Mouse (Mus musculus): ENCODE measurements around the gene Nudt2. TPM values are rescaled to one million over a fixed set of nuclear protein-coding genes. Genes with fewer than 3 reads are reported as not detected.

Gene Nudt2
- total and polyA plus RNA-seq, 3 experiments: 21.7 to 40.2 (median 27.9) TPM

GRCm38 (mm10) chr4:41497995-41498845, 33.3 kb downstream of the Nudt2 start:
- H3K9ac ChIP-seq (ENCODE audit: insufficient read depth, low read depth): no peak overlapping the region
- H3K4me3 ChIP-seq (replicated peaks in 1 of 3; ENCODE audit: low read depth in 2 of 3, low read length in 2 of 3, poor library complexity in 1 of 3): no peak overlapping the region
- H3K27ac ChIP-seq (ENCODE audit: insufficient read depth, low read depth): no peak overlapping the region
- no peaks in the 10 kb centered on the region for H3K36me3 ChIP-seq (replicated peaks in 1 of 2; ENCODE audit: control insufficient read depth in 1 of 2, insufficient read depth in 1 of 2, low read length in 1 of 2)
- H3K9me3 ChIP-seq (replicated peaks; ENCODE audit: low read length): peaks cover 16% of the 10 kb centered on the region
- H3K4me1 ChIP-seq (ENCODE audit: control insufficient read depth in 1 of 2, insufficient read depth in 2 of 2): no peaks in the 10 kb centered on the region
- TF ChIP-seq MAFK (IDR thresholded peaks at IDR 0.05; ENCODE audit: insufficient replicate concordance, low read length) (no peak), USF2 (conservative IDR thresholded peaks at IDR 0.05; ENCODE audit: low read depth, low read length) (no peak), USF1 (IDR thresholded peaks at IDR 0.05; ENCODE audit: low read depth, low read length) (no peak), HCFC1 (IDR thresholded peaks at IDR 0.05; ENCODE audit: low read depth, low read length) (no peak), TCF12 (IDR thresholded peaks at IDR 0.05; ENCODE audit: low read depth, low read length) (no peak), E2F4 (IDR thresholded peaks at IDR 0.05; ENCODE audit: insufficient replicate concordance, low read depth, low read length) (no peak), UBTF (IDR thresholded peaks at IDR 0.05; ENCODE audit: low read depth, low read length) (no peak), MAX (IDR thresholded peaks at IDR 0.05; ENCODE audit: low read length) (no peak), NELFE (IDR thresholded peaks at IDR 0.05; ENCODE audit: low read depth, low read length) (no peak), SMC3 (IDR thresholded peaks at IDR 0.05; ENCODE audit: low read depth, low read length) (no peak), EP300 (IDR thresholded peaks at IDR 0.05; ENCODE audit: low read length) (no peak), MXI1 (IDR thresholded peaks at IDR 0.05; ENCODE audit: low read depth, low read length) (no peak), BHLHE40 (IDR thresholded peaks at IDR 0.05; ENCODE audit: low read depth, low read length) (no peak), SIN3A (IDR thresholded peaks at IDR 0.05; ENCODE audit: low read length) (no peak), ELF1 (IDR thresholded peaks at IDR 0.05; ENCODE audit: low read depth, low read length) (no peak), PAX5 (IDR thresholded peaks at IDR 0.05; ENCODE audit: low read length) (no peak), IRF4 (IDR thresholded peaks at IDR 0.05; ENCODE audit: low read depth, low read length) (no peak), GABPA (IDR thresholded peaks at IDR 0.05; ENCODE audit: insufficient replicate concordance, low read depth, low read length) (no peak), ETS1 (conservative IDR thresholded peaks at IDR 0.05; ENCODE audit: low read depth, low read length) (no peak), KAT2A (IDR thresholded peaks at IDR 0.05; ENCODE audit: insufficient replicate concordance, low read length) (no peak)
- no peak overlapping the region for H3K4me2 ChIP-seq (ENCODE audit: insufficient read depth, low read depth, poor library complexity, severe bottlenecking)
- no peaks in the 10 kb centered on the region for H3K79me2 ChIP-seq (replicated peaks; ENCODE audit: control insufficient read depth, extremely low read depth, insufficient read depth, poor library complexity, severe bottlenecking)
- H3K27me3 ChIP-seq (replicated peaks): peaks cover 39% of the 10 kb centered on the region
- in situ Hi-C loops (cut with MboI; ENCODE audit: low pct_ligation_motif_present, low pct_unique_long_range_greater_than_20kb, low sequenced_read_pairs) (no loop called here), dilution Hi-C loops (cut with MboI; ENCODE audit: extremely low pct_ligation_motif_present, extremely low pct_unique_long_range_greater_than_20kb, low sequenced_read_pairs) (no loop called here)
- DNase-seq (ENCODE audit: extremely low read depth): no peak

GRCm38 (mm10) chr4:41498921-41499391, 34.0 kb downstream of the Nudt2 start:
- TF ChIP-seq CHD1 (IDR thresholded peaks at IDR 0.05; ENCODE audit: low read depth, low read length) (no peak), ELF1 (IDR thresholded peaks at IDR 0.05; ENCODE audit: low read depth, low read length) (no peak), TBP (conservative IDR thresholded peaks at IDR 0.05; ENCODE audit: low read depth, low read length) (no peak), ZC3H11A (IDR thresholded peaks at IDR 0.05; ENCODE audit: low read depth, low read length) (no peak), EP300 (IDR thresholded peaks at IDR 0.05; ENCODE audit: low read length) (no peak), PAX5 (IDR thresholded peaks at IDR 0.05; ENCODE audit: low read length) (no peak), ZMIZ1 (IDR thresholded peaks at IDR 0.05; ENCODE audit: low read depth, low read length) (no peak), CHD2 (IDR thresholded peaks at IDR 0.05; ENCODE audit: low read length) (no peak), TCF12 (IDR thresholded peaks at IDR 0.05; ENCODE audit: low read depth, low read length) (no peak), ZKSCAN1 (IDR thresholded peaks at IDR 0.05; ENCODE audit: borderline replicate concordance, low read depth, low read length) (no peak), UBTF (IDR thresholded peaks at IDR 0.05; ENCODE audit: low read depth, low read length) (no peak), POLR2A (IDR thresholded peaks at IDR 0.05; ENCODE audit: low read depth, low read length) (no peak), MEF2A (IDR thresholded peaks at IDR 0.05; ENCODE audit: borderline replicate concordance, low read depth, low read length) (no peak)
- H3K9ac ChIP-seq (ENCODE audit: insufficient read depth, low read depth): no peak overlapping the region
- in situ Hi-C loops (cut with MboI; ENCODE audit: low pct_ligation_motif_present, low pct_unique_long_range_greater_than_20kb, low sequenced_read_pairs): no loop called here
- peaks cover 19% of the 10 kb centered on the region for H3K9me3 ChIP-seq (replicated peaks; ENCODE audit: low read length)
- dilution Hi-C loops (cut with MboI; ENCODE audit: extremely low pct_ligation_motif_present, extremely low pct_unique_long_range_greater_than_20kb, low sequenced_read_pairs): no loop called here
- no peaks in the 10 kb centered on the region for H3K36me3 ChIP-seq (replicated peaks in 1 of 2; ENCODE audit: control insufficient read depth in 1 of 2, insufficient read depth in 1 of 2, low read length in 1 of 2)
- no peak overlapping the region for H3K4me2 ChIP-seq (ENCODE audit: insufficient read depth, low read depth, poor library complexity, severe bottlenecking)
- H3K27ac ChIP-seq (ENCODE audit: insufficient read depth, low read depth): no peak overlapping the region
- H3K4me3 ChIP-seq (replicated peaks in 1 of 3; ENCODE audit: low read depth in 2 of 3, low read length in 2 of 3, poor library complexity in 1 of 3): no peak overlapping the region
- H3K79me2 ChIP-seq (replicated peaks; ENCODE audit: control insufficient read depth, extremely low read depth, insufficient read depth, poor library complexity, severe bottlenecking): no peaks in the 10 kb centered on the region
- peaks cover 38% of the 10 kb centered on the region for H3K27me3 ChIP-seq (replicated peaks)
- H3K4me1 ChIP-seq (ENCODE audit: control insufficient read depth in 1 of 2, insufficient read depth in 2 of 2): no peaks in the 10 kb centered on the region
- no peak for DNase-seq (ENCODE audit: extremely low read depth)
